Mouse (Mus musculus): Measurements from ENCODE around the gene Pced1b. TPM values are rescaled to one million over a fixed set of nuclear protein-coding genes. Genes with fewer than 3 reads are reported as not detected.
"Not testable (repeated sequence)": the region's sequence is repeated elsewhere in the genome, so short reads cannot be mapped to it uniquely, and the experiment has no call there.

The Pced1b gene
- total RNA-seq, 2 experiments from 2014 or later, result 9.3 to 9.6 TPM

- DNase-seq (ENCODE audit: extremely low spot score in 1 of 2, low spot score in 1 of 2), result no peak
Observed at GRCm38 (mm10) chr15:97337636-97338352, 90.9 kb downstream of the Pced1b start.

GRCm38 (mm10) chr15:97338377-97339060 is 91.6 kb downstream of the Pced1b start:
- no peak for DNase-seq (ENCODE audit: extremely low spot score in 1 of 2, low spot score in 1 of 2)

- no peak for DNase-seq (ENCODE audit: extremely low spot score in 1 of 2, low spot score in 1 of 2)
Observed at GRCm38 (mm10) chr15:97342336-97342735, 95.4 kb downstream of the Pced1b start.

- DNase-seq (ENCODE audit: extremely low spot score in 1 of 2, low spot score in 1 of 2), result no peak
Observed at GRCm38 (mm10) chr15:97342945-97343344, 96.0 kb downstream of the Pced1b start.

- DNase-seq (ENCODE audit: extremely low spot score in 1 of 2, low spot score in 1 of 2), result no peak
Observed at GRCm38 (mm10) chr15:97343921-97344320, 97.0 kb downstream of the Pced1b start.

GRCm38 (mm10) chr15:97345110-97345509 is 98.2 kb downstream of the Pced1b start:
- no peak for DNase-seq (ENCODE audit: extremely low spot score in 1 of 2, low spot score in 1 of 2)

- DNase-seq (ENCODE audit: extremely low spot score in 1 of 2, low spot score in 1 of 2), result no peak
Observed at GRCm38 (mm10) chr15:97345917-97346316, 99.0 kb downstream of the Pced1b start.

- DNase-seq (ENCODE audit: extremely low spot score in 1 of 2, low spot score in 1 of 2), result no peak
Observed at GRCm38 (mm10) chr15:97346413-97346812, 99.5 kb downstream of the Pced1b start.

- no peak for DNase-seq (ENCODE audit: extremely low spot score in 1 of 2, low spot score in 1 of 2)
Observed at GRCm38 (mm10) chr15:97346897-97347296, 100.0 kb downstream of the Pced1b start.

GRCm38 (mm10) chr15:97348566-97349315 is 101.8 kb downstream of the Pced1b start:
- DNase-seq (ENCODE audit: extremely low spot score in 1 of 2, low spot score in 1 of 2), result no peak

GRCm38 (mm10) chr15:97350528-97350927 is 103.6 kb downstream of the Pced1b start:
- no peak for DNase-seq (ENCODE audit: extremely low spot score in 1 of 2, low spot score in 1 of 2)

GRCm38 (mm10) chr15:97351016-97351415 is 104.1 kb downstream of the Pced1b start:
- no peak for DNase-seq (ENCODE audit: extremely low spot score in 1 of 2, low spot score in 1 of 2)

- no peak for DNase-seq (ENCODE audit: extremely low spot score in 1 of 2, low spot score in 1 of 2)
Observed at GRCm38 (mm10) chr15:97351681-97352080, 104.8 kb downstream of the Pced1b start.

- DNase-seq (ENCODE audit: extremely low spot score in 1 of 2, low spot score in 1 of 2), result no peak
Observed at GRCm38 (mm10) chr15:97355676-97356303, 108.9 kb downstream of the Pced1b start.

- DNase-seq (ENCODE audit: extremely low spot score in 1 of 2, low spot score in 1 of 2), result no peak
Observed at GRCm38 (mm10) chr15:97357016-97357415, 110.1 kb downstream of the Pced1b start.

- DNase-seq (ENCODE audit: extremely low spot score in 1 of 2, low spot score in 1 of 2), result no peak
Observed at GRCm38 (mm10) chr15:97360842-97361770, 114.2 kb downstream of the Pced1b start.

GRCm38 (mm10) chr15:97361771-97362171 is 114.9 kb downstream of the Pced1b start:
- no peak for DNase-seq (ENCODE audit: extremely low spot score in 1 of 2, low spot score in 1 of 2)

GRCm38 (mm10) chr15:97364271-97364670 is 117.4 kb downstream of the Pced1b start:
- not testable (repeated sequence) for DNase-seq (ENCODE audit: extremely low spot score in 1 of 2, low spot score in 1 of 2)

- DNase-seq (ENCODE audit: extremely low spot score in 1 of 2, low spot score in 1 of 2), result no peak
Observed at GRCm38 (mm10) chr15:97364968-97365367, 118.1 kb downstream of the Pced1b start.
